Comparison of ENCODE assay signal across 11 mouse cellular contexts in the genomic region with DNA sequence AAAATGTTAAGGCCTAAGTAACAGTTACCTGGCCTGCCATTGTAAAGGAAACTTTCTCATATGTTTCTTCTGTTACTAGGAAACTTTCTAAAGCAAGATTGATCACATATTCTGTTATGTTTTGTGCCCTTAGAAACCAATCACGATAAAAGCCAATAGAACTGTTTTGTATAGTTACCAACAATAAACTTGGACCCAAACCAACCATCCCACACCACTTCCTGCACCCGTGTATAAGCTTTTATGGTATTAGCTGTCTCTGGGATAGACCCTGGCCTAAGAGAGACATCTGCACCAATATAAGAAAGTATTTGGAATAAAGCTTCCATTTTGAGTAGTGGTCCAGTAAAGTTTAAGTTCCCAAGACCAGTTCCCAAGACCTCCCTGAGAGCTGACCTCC.
"Had no signal": no experiment of that assay in that cellular context is flagged by ENCODE, and none has a peak within 500 bp of the region (broad histone marks: within the 10 kb centered on the region; RNA-seq: fewer than 3 reads in every experiment).

No protein-coding gene starts in this region.

- ATAC-seq: liver, postnatal 0 days; lung, postnatal 0 days; midbrain, embryonic 13.5 days; midbrain, embryonic 15.5 days had no signal

- DNase-seq: liver, postnatal 0 days; lung, adult 2 months; lung, postnatal 14 days; lung, postnatal 36 days; right cerebral cortex, postnatal 14 days; thymus, adult 18-20 months; thymus, postnatal 14 days; thymus, postnatal 36 days had no signal
